Mouse (Mus musculus) gastrocnemius, postnatal 10 days (tissue): ENCODE measurements around the gene Thg1l. TPM values are rescaled to one million over a fixed set of nuclear protein-coding genes. Genes with fewer than 3 reads are reported as not detected.

ENCODE experiments used
- DNase-seq: peaks from one replicate; pipeline ENCODE4 v3.0.0; 2021; ENCODE audit warnings: mixed read lengths
- long read RNA-seq, 2 experiments: library from polyadenylated mRNA; stranded (forward); transcript quantifications; one replicate each; pipeline ENCODE4 v2.0.0; 2021
- total RNA-seq, 2 experiments: library from RNA; stranded (reverse); gene quantifications; 2 replicates each; pipeline ENCODE4 v1.2.3; 2021

Thg1l gene
- 10 to 100 TPM in 1 of 2 experiments, 1 to 10 TPM in 1; 6.2 to 11.3 TPM for total RNA-seq
- long read RNA-seq, experiment 1, result 0 reads
- long read RNA-seq, experiment 2, result 0 reads

DNA sequence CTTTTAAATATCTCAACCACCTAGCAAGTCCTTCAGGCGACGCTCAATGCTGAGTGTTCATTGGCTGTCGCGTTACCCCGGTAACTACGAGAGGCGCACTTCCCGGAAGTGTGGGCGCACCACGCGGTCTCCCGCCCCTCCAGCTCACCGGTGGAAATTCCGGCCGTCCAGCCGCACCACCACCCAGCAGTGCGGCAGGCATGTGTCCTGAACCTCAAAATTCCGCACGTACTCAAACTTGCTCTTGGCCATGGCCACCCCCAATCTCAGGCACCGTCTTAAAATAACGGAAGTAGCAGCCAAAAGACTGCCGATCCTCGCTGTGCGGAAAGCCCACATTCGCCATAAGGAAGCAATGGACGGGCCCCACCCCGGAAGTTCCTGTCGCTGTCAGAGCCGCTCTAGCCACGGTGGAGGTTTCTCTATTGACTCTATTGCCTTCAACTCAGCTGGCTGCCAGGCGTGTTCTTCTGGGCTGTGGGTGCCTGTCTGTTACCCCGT is at the start of gene Thg1l:
Thg1l (minus strand) TSS at position 368 of the 501 bp plus-strand sequence.
- peak; percentile 85 for DNase-seq

DNA sequence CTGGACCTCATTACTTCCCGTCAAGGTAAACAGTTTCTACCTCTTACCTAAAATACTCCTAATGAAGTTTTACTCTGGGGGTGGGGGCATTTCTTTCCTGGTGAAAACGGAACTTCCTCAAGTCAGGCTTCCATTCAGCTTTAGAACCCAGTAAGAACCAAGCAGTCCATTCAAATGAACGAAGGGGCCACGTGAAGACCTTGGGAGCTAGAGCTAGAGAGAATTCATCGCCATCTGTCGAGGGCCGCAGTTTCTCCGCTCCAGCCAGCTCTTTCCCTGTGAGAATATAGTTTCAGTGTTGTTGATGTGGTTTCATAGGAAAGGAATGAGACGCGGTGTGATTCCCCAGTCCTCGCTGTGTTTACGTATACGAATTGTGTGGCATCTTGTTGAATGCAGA is 36.8 kb upstream of the Thg1l start:
- DNase-seq, result no peak

DNA sequence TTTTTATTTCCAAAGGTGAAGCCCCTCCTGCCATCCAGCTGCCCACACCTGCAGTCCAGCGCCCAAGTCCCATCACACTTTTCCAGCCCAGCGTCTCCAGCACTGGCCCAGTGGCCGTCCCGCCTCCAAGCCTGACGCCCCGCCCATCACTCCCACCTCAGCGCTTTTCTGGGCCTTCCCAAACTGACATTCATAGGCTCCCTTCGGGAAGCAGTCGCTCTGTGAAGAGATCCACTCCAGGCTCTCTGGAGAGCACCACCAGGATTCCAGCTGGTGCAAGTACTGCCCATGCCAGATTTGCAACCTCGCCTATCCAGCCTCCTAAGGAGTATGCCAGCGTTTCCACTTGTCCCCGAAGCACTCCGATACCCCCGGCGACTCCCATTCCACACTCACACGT is 36.3 kb upstream of the Thg1l start:
- DNase-seq, result peak; percentile 23

DNA sequence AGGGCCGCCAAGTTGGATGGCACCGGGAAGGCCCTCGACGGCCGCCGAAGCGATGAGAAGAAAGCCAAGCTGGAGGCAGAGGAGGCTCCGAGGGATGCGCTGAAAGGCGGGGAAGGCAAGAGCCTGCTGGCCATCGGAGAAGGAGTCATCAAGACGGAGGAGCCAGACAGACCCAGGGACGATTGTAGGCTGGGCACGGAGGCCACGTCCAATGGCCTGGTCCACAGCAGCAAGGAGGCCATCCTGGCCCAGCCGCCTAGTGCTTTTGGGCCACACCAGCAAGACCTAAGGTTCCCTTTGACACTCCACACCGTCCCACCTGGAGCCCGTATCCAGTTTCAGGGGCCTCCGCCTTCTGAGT is 25.6 kb upstream of the Thg1l start:
- no peak for DNase-seq

DNA sequence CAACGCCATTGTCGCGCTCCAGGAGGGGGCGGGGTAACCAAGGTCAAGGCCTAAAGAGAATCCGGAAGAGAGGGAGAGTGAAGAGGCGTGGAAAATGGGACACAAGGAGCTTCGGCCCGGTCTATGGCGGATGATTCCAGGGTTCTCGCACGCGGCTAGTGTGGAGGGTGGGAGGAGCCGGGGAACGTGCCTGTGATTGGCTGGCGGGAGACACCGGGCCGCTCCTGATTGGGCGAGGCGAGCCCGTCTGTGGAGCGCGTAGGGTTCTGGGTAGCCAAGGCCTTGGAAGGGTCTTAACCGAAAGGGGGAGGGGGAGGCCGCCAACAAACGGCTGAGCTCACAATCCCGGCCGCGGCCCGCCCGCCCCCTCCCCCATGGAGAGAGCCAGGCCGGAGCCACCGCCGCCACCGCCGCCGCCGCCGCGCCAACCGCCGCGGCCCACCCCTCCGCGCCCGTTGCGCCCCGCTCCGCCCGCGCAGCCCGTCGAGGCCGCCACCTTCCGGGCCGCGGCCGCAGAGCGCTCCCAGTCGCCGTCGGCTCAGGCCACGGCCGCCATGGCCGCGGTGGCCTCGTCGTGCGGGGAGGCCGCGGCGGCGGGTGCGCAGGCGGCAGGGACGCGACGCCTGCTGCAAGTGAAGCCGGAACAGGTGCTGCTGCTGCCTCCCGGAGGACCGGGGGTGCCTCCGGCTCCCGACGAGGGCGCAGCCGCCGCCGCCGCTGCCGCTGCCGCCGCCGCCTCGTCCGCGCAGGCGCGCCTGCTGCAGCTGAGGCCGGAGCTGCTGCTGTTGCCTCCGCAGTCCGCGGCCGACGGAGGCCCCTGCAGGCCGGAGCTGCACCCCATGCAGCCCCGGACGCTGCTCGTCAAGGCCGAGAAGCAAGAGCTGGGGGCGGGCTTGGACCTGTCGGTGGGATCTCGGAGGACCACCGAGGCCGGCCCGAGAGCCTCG is 24.9 kb upstream of the Thg1l start, which contains the start of gene Sox30:
Sox30 (plus strand) TSS at position 365 of the 947 bp plus-strand sequence.
- peak; percentile 52 for DNase-seq

DNA sequence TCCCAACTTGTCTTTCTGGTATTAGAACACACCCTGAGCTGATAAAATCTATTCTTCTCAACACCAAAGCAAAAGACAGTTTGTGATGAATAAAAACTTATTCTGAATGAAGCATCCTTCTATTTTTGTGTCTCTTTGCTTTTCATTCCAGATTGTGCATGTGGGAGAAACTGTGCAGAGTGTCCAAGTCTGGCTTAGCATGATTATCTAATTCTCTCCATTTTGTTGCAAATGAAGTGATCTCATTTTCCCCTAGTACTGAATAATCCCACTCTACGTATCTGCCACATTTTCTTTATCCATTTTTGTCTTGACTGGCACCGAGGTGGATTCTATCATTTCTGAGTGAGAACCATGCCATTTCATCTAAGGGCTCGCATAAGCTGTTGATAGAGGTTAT is 20.8 kb upstream of the Thg1l start:
- no peak for DNase-seq

DNA sequence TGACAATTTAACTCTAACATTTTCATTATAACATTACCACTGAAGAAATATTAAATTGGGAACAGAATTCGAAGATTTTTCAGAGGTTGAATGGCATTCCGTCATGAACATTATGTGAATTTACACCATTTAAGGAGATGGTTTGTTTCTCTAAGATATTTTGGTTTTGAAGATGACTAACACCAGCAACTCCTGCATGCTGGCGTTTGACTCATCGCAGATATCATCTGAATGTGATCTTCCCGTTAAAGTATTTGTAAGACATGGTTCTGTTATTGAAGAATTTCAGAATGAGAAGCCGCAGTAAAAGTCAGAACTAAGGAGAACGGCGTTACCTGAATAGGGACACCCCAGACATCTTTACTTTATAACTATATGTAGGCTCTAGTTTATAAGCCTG is 19.2 kb upstream of the Thg1l start:
- no peak for DNase-seq

DNA sequence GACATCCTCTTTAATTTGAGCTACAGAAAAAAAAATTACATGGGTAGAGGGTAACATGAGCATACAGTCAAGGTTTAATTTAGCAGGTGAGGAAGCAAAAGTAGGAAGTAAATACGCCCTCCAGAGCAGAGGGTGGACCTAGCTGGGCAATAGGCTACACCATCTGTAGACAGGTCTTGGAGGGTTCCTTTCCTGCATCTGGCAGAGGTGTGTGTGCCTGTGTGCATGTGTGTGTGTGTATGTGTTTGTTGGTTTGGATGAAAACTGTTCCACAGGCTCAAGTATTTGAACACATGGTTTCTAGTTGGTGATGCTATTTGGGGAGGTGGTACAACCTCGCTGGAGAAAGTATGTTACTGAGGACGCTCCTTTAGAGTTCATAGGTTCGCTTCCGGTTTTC is 18.3 kb upstream of the Thg1l start:
- DNase-seq, result no peak

DNA sequence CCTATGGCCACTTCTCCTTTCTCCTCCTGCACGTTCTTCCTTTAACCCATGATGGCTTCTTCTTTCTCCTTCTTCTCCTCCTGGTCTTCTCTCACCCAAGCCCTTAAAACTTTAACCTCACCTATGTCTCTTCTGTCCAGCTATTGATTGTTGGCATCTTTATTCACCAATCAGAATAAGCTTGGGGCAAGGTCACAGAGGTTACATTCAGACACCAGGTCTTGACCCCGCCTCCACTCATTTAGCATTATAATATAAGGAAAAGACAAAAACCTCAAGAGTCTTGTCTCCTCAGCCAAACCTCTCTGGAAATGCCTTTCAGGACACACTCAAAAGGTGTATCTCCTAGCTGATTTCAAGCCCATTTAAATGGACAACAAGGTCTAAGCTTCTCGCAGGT is 13.2 kb upstream of the Thg1l start:
- no peak for DNase-seq

DNA sequence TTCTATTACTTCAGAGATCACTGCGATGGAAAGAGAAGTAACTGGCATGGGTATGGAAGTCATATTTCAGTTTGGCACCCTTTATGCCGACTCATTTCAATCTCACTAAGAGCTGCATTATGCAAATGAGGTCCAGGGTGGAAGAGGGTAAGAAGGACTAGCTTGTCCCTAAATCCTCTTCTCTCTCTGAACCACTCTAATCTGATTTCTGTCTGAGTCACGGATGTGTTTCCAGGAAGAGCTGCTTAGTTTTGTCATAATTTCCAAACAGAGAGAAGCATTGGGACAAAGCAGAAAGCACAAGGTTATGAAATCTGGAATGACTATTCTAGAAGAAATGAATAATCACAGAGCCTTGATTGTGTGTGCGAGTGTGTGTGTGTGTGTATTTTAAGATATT is 11.6 kb upstream of the Thg1l start:
- no peak for DNase-seq

DNA sequence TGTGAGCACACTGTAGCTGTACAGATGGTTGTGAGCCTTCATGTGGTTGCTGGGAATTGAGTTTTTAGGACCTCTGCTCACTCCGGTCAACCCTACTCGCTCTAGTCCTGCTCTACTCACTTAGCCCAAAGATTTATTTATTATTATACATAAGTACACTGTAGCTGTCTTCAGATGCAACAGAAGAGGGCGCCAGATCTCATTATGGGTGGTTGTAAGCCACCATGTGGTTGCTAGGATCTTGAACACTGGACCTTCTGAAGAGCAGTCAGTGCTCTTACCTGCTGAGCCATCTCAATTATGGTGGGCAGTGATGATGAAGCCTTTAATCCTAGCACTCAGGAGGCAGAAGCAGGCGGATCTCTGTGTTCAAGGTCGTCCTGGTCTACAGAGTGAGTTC is 4.7 kb upstream of the Thg1l start:
- no peak for DNase-seq

DNA sequence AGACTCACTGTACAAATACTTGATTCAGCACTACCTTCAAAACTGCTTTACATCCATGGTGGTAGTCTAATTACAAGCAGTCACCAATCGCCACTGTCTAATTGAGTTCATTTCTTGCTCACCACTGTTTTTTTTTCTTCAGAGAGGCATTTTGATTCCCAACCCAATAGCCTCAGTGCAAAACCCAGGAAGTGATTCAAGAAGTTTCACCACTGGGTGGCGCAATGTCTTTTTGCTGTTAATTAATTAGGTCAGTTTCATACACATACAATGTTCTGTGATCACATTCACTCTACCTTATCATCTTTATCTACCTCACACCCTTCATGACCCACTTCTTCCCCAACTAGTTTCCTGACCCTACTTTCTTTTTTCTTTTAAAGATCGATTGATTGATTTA is 4.3 kb upstream of the Thg1l start:
- peak; percentile 24 for DNase-seq

DNA sequence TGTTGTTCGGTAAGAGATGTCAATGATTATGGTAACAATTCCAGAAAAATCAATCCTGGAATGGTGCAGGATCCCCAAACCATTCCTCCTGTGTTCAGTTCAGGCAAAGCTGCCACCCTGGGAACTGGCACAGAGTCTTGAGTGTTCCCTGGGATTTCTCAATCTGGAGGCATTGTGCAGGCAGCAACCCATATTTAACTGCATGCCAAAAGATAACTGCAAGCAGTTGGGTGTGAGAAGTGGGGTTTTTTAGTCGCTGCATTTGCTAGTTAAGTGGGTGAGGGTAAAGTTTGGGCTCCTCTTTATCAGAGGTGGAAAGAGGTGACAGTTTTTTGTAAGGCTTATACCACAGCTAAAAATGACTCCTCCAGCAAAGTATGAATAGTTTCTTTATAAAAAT is 7.8 kb downstream of the Thg1l start:
- DNase-seq, result no peak

DNA sequence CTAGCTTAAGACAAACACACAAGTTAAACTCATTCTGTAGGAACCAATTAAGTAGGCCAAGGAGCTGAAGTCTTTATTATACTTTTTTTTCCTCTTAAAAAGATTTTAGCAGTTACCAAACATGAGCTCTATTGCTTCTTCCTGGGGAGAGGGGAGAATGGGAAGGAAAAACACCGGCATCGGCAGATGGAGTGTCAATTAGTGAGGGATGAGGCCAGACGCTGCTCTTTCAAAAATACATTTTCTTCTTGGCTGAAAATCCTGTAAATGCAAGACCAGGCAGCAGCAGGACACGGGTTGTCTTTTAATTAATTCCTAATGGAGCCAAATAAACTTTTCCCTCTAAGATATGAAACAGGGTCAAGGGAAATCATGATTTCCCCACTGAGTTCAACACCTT is 8.5 kb downstream of the Thg1l start:
- no peak for DNase-seq

DNA sequence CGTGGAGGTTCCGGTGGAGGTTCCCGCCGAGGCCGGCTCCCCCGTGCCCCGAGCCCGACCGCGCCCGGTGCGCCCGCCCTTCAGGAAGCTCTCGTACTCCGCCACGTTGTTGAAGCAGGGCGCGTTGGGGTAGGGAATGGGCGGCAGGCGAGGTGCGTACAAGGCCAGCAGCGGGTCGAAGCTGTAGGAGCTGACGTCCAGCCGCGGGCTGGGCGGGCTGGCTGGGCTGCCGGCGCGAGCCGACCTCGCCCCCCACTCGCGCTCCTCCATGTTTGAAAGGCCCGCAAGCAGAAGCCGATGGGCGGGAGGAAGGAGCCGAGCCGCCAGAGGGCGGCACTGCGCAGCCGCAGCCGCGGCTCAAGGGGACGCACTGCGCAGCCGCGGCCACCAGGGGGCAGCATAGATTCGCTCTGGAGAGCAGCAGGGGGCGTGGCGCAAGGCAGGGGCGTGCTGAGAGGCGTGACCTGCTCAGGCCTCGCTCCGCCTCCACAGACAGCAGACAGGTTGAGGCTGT is 10.6 kb downstream of the Thg1l start, which contains the start of gene Lsm11:
Lsm11 (minus strand) TSS at position 293 of the 514 bp plus-strand sequence.
- DNase-seq, result peak; percentile 99

DNA sequence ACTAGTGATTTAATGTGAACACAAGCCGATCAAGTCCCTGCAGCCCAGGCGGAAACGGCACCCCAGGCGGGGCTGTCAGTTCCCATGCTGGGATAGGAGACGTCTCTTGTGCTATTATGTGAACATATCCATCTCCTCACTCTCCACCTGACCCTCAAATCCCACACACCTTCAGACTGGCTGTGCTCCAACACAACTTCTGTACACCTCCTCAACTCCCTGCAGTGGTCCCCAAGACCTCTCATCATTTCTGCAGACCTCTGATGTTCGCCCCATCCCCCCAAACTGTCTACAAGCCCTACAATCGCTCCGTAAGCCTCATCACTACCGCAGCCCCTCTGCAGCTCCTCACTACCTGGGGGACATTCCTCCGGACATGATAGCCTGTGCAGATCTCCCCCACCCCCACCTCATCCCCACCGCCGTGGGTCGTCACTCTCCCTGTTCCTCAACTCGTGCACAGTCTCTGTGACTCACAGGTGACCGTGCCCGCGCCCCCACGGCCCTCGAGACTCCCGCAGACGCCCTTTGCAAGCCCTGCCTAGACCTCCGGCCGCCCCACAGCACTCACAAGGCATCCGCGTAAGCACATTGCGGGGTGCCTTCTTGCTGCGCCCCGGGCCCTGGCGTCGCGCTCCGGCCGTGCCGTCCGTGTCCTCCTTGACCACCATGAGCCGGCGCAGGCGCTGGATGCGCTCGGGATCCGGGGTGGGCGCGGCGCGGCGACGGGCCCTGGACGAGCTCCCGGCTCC is 11.2 kb downstream of the Thg1l start:
- DNase-seq, result peak; percentile 58

DNA sequence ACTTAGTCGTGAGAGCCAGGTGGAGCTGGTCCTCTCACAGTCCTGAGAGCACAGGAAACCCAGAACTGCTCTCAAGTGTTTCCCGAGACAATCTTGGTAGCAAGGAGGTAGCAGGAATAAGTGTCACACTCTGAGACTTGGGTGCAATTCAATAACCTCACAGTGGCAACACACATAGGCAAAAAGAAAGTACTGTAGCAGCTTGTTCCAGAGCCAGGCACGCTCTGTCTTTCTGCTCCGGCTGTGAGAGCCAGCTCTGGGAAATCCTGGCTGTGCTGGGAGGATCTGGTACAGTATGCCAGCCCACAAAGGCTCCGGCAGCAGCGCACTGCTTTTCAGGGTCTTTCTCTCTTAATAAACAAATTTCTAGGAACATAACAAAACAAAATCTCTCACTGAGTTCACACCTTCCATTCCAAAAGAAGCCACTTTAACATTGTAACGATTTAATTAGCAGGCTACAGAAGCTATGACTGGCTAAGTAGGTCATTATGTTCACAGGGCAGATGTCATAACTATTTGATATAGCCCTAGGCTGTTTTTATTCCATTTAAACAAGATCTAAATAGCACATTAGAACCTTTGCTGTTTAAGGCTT is 12.1 kb downstream of the Thg1l start:
- DNase-seq, result peak; percentile 19

DNA sequence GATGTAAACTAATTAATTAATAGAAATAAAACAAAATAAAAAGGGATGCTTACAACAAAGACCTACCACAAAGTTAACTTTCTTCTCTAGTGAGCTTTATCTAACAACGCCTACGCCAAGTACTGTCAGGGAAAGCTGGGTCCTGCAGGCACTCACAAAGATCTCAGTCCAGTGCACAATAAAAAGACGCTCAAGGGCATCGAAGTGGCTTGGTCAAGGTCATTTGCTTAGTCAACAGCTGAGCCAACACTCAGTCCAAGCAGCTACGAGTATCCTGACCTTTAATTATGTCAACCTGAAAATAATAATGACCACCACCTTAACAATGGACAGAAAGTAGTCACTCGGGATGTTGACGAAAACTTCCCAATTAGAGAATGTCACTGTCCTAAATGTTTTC is 13.0 kb downstream of the Thg1l start:
- no peak for DNase-seq

DNA sequence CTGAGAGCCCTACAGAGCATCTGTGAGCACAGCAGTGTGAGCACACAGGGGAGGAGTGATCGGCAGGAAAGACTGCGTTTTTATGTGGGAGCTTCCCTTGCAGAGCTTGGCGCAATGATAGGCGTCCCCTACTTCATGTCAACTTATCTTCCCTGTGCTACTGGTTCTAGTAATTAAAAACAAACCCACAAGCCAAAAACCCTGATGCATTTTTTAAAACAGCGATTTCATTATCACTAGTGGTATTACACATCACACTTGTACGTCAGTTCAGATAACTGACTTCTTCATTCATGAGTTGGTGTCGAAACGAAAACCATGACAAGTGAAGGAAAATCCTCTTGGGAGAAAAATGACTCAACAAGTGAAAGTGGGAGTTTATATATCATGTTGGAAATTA is 16.4 kb downstream of the Thg1l start:
- no peak for DNase-seq

DNA sequence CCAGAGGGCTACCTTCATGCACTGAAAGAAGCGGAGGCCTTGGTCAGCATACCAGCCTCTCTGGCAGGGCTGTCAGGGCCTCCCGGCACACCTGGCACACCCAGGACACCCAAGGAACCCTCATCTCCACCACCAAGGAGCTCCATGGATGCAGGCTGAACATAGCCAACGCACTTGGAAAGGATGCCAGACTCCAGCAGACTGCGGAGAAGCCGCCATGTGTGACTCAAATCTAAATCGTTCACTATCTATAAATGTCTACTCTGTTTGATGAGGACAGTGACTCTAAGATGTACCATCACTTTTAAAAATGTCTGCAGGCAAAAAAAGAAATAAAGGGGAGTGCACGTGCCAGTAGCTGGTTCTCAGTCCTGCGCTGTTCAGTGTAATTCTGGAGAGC is 17.8 kb downstream of the Thg1l start:
- DNase-seq, result no peak

DNA sequence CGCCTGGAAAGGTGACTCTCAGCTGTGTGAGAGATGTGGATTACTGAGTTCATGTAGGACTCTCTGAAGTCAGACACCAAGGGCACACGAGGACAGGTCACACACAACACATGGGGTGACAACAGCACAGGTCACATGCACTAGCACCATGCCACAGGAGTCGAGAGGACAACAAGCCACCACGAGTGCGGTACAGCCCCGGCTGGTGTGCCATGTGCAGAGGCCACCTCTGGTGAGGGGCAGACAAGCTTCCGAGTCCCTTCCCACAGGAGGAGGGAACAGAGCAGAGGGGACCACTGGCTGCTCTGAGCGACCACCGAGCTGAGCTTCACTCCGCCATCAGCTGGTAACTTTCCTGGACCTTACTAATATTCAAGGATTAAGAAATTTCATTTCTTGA is 22.5 kb downstream of the Thg1l start:
- DNase-seq, result no peak

DNA sequence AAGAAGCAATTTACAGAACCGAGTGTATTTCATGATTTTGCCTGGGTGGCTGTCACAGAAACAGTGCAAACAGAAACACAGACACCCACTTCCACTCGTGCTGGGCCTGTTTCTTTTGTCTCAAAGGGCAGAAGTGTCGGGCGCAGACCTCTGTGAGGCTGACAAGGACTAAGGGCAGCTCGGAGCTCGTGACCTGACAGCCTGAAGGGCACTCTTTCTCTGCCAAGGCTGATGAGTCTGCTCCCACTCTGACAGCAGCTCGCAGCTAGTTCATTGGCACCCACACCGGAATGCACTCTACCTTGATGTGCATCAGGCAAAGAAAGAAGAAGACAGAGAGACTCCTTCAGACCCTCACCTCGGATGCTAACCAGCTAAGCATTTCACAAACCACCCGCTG is 25.8 kb downstream of the Thg1l start:
- no peak for DNase-seq
